Mouse (Mus musculus) erythroblast, adult 5-6 weeks (primary cell): ENCODE results near the gene Tbc1d21. TPM values are rescaled to one million over a fixed set of nuclear protein-coding genes. Genes with fewer than 3 reads are reported as not detected.

Experiments
- total RNA-seq, 2 experiments: library from RNA; stranded (forward) in 1 of 2; stranded (reverse) in 1 of 2; fragments of 150-400 nt in 1 of 2; fragments of 200-764, 138-1000 nt in 1 of 2; gene quantifications; 2 replicates each; pipeline versions ENCODE4 v1.2.3 to v1.2.4; 2015 to 2017; ENCODE audit warnings: low replicate concordance in 2 of 2

Tbc1d21 gene
- total RNA-seq, 2 experiments from 2014 or later = not detected

Other genes starting within 250 kb of the Tbc1d21 start
- gene Islr, start 166.1 kb downstream of the Tbc1d21 start, total RNA-seq (2015; ENCODE audit: low replicate concordance) = 0.63 TPM in 1 of 2 replicates, not detected in the other
- gene Islr, start 166.1 kb downstream of the Tbc1d21 start, total RNA-seq (2017; ENCODE audit: low replicate concordance) = not detected in 2 replicates
- not detected in 2 replicates for gene Islr2, start 166.1 kb downstream of the Tbc1d21 start, total RNA-seq (2015; ENCODE audit: low replicate concordance)
- gene Islr2, start 166.1 kb downstream of the Tbc1d21 start, total RNA-seq (2017; ENCODE audit: low replicate concordance) = not detected in 2 replicates
- gene Pml, start 120.7 kb downstream of the Tbc1d21 start, total RNA-seq (2015; ENCODE audit: low replicate concordance) = 43.0 and 50.8 TPM in 2 replicates
- gene Pml, start 120.7 kb downstream of the Tbc1d21 start, total RNA-seq (2017; ENCODE audit: low replicate concordance) = 51.6 and 69.0 TPM in 2 replicates
- 1.2 and 8.6 TPM in 2 replicates for gene Stoml1, start 117.3 kb downstream of the Tbc1d21 start, total RNA-seq (2015; ENCODE audit: low replicate concordance)
- gene Stoml1, start 117.3 kb downstream of the Tbc1d21 start, total RNA-seq (2017; ENCODE audit: low replicate concordance) = 2.1 and 2.3 TPM in 2 replicates
- not detected in 2 replicates for gene Loxl1, start 57.3 kb downstream of the Tbc1d21 start, total RNA-seq (2015; ENCODE audit: low replicate concordance)
- gene Loxl1, start 57.3 kb downstream of the Tbc1d21 start, total RNA-seq (2017; ENCODE audit: low replicate concordance) = 0.17 TPM in 1 of 2 replicates, not detected in the other
- not detected in 2 replicates for gene Insyn1, start 118.1 kb upstream of the Tbc1d21 start, total RNA-seq (2015; ENCODE audit: low replicate concordance)
- gene Insyn1, start 118.1 kb upstream of the Tbc1d21 start, total RNA-seq (2017; ENCODE audit: low replicate concordance) = not detected in 2 replicates
- gene Cd276, start 185.0 kb upstream of the Tbc1d21 start, total RNA-seq (2015; ENCODE audit: low replicate concordance) = not detected in 2 replicates
- not detected in 2 replicates for gene Cd276, start 185.0 kb upstream of the Tbc1d21 start, total RNA-seq (2017; ENCODE audit: low replicate concordance)
- 256 and 349 TPM in 2 replicates for gene Nptn, start 211.8 kb upstream of the Tbc1d21 start, total RNA-seq (2015; ENCODE audit: low replicate concordance)
- gene Nptn, start 211.8 kb upstream of the Tbc1d21 start, total RNA-seq (2017; ENCODE audit: low replicate concordance) = 122 and 135 TPM in 2 replicates